Comparison of ENCODE assay signal across 9 mouse cellular contexts in genomic region chr2:32495185-32495726, GRCm38 (mm10). TPM values are rescaled to one million over a fixed set of nuclear protein-coding genes. Genes with fewer than 3 reads are reported as not detected.
A peak's percentile ranks its signal among the peaks of the same experiment; 100 is the strongest.
DNase-seq lines count a peak whose midpoint lies in the region; ATAC-seq lines count a peak whose summit lies in the region.
"Had no signal": no experiment of that assay in that cellular context is flagged by ENCODE, and none has a peak within 500 bp of the region (broad histone marks: within the 10 kb centered on the region; RNA-seq: fewer than 3 reads in every experiment).

No protein-coding gene starts in this region.

- 79% methylated on average over 20 of the region's 20 CpGs for WGBS in limb, embryonic 12.5 days

- no peak for ATAC-seq in limb, embryonic 12.5 days (ENCODE audit: insufficient number of reproducible peaks, insufficient read depth, low FRiP score, low TSS enrichment, low read depth)
- peak; percentile 81 for ATAC-seq in neutrophil, adult 5-6 weeks (ENCODE audit: extremely low read depth, insufficient number of reproducible peaks, low FRiP score, poor library complexity, severe bottlenecking)
- no peak for ATAC-seq in frontal cortex, adult (ENCODE audit: low TSS enrichment)

- H3K9me3 ChIP-seq in limb, embryonic 12.5 days = 0 out of 2 replicates have a peak, but pooled peaks cover 6% of the 10 kb centered on the region

- no peaks in the 10 kb centered on the region for H3K27me3 ChIP-seq in limb, embryonic 12.5 days
- H3K27me3 ChIP-seq: embryonic facial prominence, embryonic 13.5 days; neural tube, embryonic 12.5 days had no signal

- H3K27ac ChIP-seq in limb, embryonic 12.5 days = 0 out of 2 replicates have a peak overlapping the region, but pooled peaks have one; percentile 23
- H3K27ac ChIP-seq: embryonic facial prominence, embryonic 13.5 days; neural tube, embryonic 12.5 days had no signal

- no peaks in the 10 kb centered on the region for H3K36me3 ChIP-seq in limb, embryonic 12.5 days
- H3K36me3 ChIP-seq: embryonic facial prominence, embryonic 13.5 days; neural tube, embryonic 12.5 days had no signal

- DNase-seq in T-cell, adult 2 months (ENCODE audit: low spot score) = peak; percentile 98
- peak; percentile 58 to 78 for DNase-seq in heart, adult 9 months (ENCODE audit: low spot score in 2 of 2)
- no peak for DNase-seq in right cerebral cortex, adult 18-20 months
- no peak for DNase-seq in gastrocnemius, postnatal 10 days

- H3K4me3 ChIP-seq in limb, embryonic 12.5 days (replicated peaks) = no peak overlapping the region
- H3K4me3 ChIP-seq: embryonic facial prominence, embryonic 13.5 days; neural tube, embryonic 12.5 days had no signal

- peaks cover 5% of the 10 kb centered on the region for H3K4me1 ChIP-seq in limb, embryonic 12.5 days (replicated peaks)
- H3K4me1 ChIP-seq: embryonic facial prominence, embryonic 13.5 days; neural tube, embryonic 12.5 days had no signal

- H3K4me2 ChIP-seq in limb, embryonic 12.5 days = no peak overlapping the region
- H3K4me2 ChIP-seq: embryonic facial prominence, embryonic 13.5 days; neural tube, embryonic 12.5 days had no signal

- no peak overlapping the region for H3K9ac ChIP-seq in limb, embryonic 12.5 days (replicated peaks)
- H3K9ac ChIP-seq: embryonic facial prominence, embryonic 13.5 days; neural tube, embryonic 12.5 days had no signal

RNA-seq across cellular contexts. Expression of gene Fam102a, which starts 39.9 kb away (rescaled TPM):
- polyA plus RNA-seq in limb, embryonic 12.5 days (2016; fragmentation: Nextera tagmentation; extraction: Ambion mirVana) = 12.3 and 16.0 TPM in 2 replicates
- total RNA-seq in neutrophil, adult 5-6 weeks (2017) = 36.8 and 38.4 TPM in 2 replicates
- 1 to 10 TPM; 5.5 to 8.6 TPM for total RNA-seq in gastrocnemius, postnatal 10 days (2021)

RNA-seq across cellular contexts. Expression of gene Slc25a25, which starts 44.0 kb away (rescaled TPM):
- 26.0 and 28.3 TPM in 2 replicates for polyA plus RNA-seq in limb, embryonic 12.5 days (2016; fragmentation: Nextera tagmentation; extraction: Ambion mirVana)
- total RNA-seq in neutrophil, adult 5-6 weeks (2017) = 15.2 and 17.8 TPM in 2 replicates
- total RNA-seq in gastrocnemius, postnatal 10 days (2021) = 10 to 100 TPM; 16.1 to 31.1 TPM

RNA-seq across cellular contexts. Expression of gene Naif1, which starts 45.0 kb away (rescaled TPM):
- 5.1 and 5.6 TPM in 2 replicates for polyA plus RNA-seq in limb, embryonic 12.5 days (2016; fragmentation: Nextera tagmentation; extraction: Ambion mirVana)
- total RNA-seq in neutrophil, adult 5-6 weeks (2017) = 6.1 and 6.4 TPM in 2 replicates
- 1 to 10 TPM; 3.0 to 3.1 TPM for total RNA-seq in gastrocnemius, postnatal 10 days (2021)

Comparison
In these comparisons a context has a peak if more than half of its experiments do, and no peak if none do; other contexts are left out.
1. DNase-seq: peak in T-cell, adult 2 months (single experiment) and heart, adult 9 months (2 of 2); none in right cerebral cortex, adult 18-20 months (single experiment) and gastrocnemius, postnatal 10 days (single experiment).